Mouse (Mus musculus) heart, embryonic 10.5 days (tissue): ENCODE data around the gene Clip1. TPM values are rescaled to one million over a fixed set of nuclear protein-coding genes. Genes with fewer than 3 reads are reported as not detected.

ENCODE experiments used
- DNase-seq: peaks from one replicate; pipeline ENCODE4 v3.0.0-alpha.2; 2017; ENCODE audit warnings: low spot score
- H3K27ac ChIP-seq: fragments of 300-500 bp; sonication (generic); 2 replicates; pipeline ENCODE4 v1.5.1; 2016; ENCODE audit warnings: mild to moderate bottlenecking
- H3K27me3 ChIP-seq: fragments of 300-500 bp; sonication (generic); 2 replicates; pipeline ENCODE4 v1.6.1; 2016; ENCODE audit warnings: mild to moderate bottlenecking; ENCODE audit not compliant: poor library complexity, insufficient read depth, severe bottlenecking
- H3K36me3 ChIP-seq: fragments of 300-500 bp; sonication (generic); 2 replicates; pipeline ENCODE4 v1.6.1; 2016; ENCODE audit warnings: mild to moderate bottlenecking, moderate library complexity
- H3K4me1 ChIP-seq: fragments of 300-500 bp; sonication (generic); 2 replicates; pipeline ENCODE4 v1.6.1; 2016; ENCODE audit warnings: mild to moderate bottlenecking
- H3K4me3 ChIP-seq: fragments of 300-500 bp; sonication (generic); 2 replicates; pipeline ENCODE4 v1.5.1; 2016; ENCODE audit warnings: mild to moderate bottlenecking, moderate library complexity
- H3K9me3 ChIP-seq: fragments of 300-500 bp; sonication (generic); 2 replicates; pipeline ENCODE4 v1.6.1; 2016; ENCODE audit warnings: mild to moderate bottlenecking, moderate library complexity
- WGBS: fragments of 180-500 bp; shearing (Covaris S2); methylation state at CpG from one replicate; pipeline ENCODE4 v1.1.7; 2016; 5-methylcytosine and 5-hydroxymethylcytosine counted together
- polyA plus RNA-seq: library from polyadenylated mRNA; unstranded; fragments of >200 nt; fragmentation: Nextera tagmentation; extraction: Ambion mirVana; gene quantifications from 2 replicates; pipeline ENCODE4 v1.2.1, GENCODE M21; 2016

Gene Clip1
- polyA plus RNA-seq, 1 experiment from 2014 or later = 49.1 TPM

DNA sequence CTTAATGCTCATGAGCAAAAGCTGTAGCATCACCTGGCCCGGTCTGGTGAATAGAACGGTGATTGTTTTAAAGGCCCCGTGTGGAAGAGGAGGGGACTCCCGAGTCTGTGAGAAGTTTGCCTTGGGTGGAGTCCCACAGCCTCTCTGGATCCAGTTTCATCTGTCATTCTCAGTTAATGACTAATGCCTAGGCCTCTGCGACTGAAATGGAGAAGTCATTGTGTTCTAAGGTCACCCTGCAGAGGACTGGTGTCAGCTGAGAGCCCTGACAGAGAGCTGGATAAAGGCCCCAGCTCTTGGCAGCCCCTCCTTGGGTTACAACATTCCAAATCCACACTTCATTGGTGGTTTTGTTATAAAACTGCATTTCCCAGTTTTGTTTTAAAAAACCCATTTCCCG lies 10.1 kb upstream of the Clip1 start:
- Histone ChIP-seq H3K27ac (peak overlapping the region; percentile 62; the same call in 1 of the 2 replicates), H3K4me3 (no peak overlapping the region), H3K36me3 (peaks cover 23% of the 10 kb centered on the region), H3K9me3 (no peaks in the 10 kb centered on the region), H3K27me3 (no peaks in the 10 kb centered on the region), H3K4me1 (no peaks in the 10 kb centered on the region)
- DNase-seq = no peak
- WGBS = 62% methylated on average over 6 of the region's 6 CpGs

GRCm38 (mm10) chr5:123683377-123684220 lies 819 bp downstream of the Clip1 start:
- Histone ChIP-seq H3K27ac (peak overlapping the region; percentile 99), H3K36me3 (no peaks in the 10 kb centered on the region), H3K4me1 (peaks cover 34% of the 10 kb centered on the region), H3K4me3 (peak overlapping the region; percentile 99), H3K9me3 (no peaks in the 10 kb centered on the region), H3K27me3 (no peaks in the 10 kb centered on the region)
- DNase-seq = peak; percentile 86
- WGBS = under 1% methylated on average over 89 of the region's 92 CpGs

DNA sequence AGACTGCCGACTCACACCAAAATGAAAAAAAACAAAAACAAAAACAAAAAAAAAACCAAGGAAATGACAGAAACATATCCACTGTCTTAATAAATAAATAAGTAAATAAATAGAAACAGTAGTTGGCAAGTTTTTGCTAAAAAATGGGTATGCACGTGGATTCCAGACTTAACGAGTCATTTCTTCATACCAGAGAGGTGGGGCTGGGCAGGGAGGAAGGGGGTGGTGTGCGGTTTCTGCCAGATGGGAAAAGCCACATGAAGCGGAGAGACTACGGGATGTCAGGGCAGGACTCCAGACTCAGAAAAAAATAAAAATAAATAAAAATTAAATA lies 1.4 kb downstream of the Clip1 start:
- H3K27ac ChIP-seq = peak overlapping the region; percentile 99
- no peaks in the 10 kb centered on the region for H3K36me3 ChIP-seq
- peaks cover 34% of the 10 kb centered on the region for H3K4me1 ChIP-seq
- H3K4me3 ChIP-seq = peak overlapping the region; percentile 99
- 6% methylated on average over 6 of the region's 6 CpGs for WGBS
- no peaks in the 10 kb centered on the region for H3K27me3 ChIP-seq
- H3K9me3 ChIP-seq = no peaks in the 10 kb centered on the region
- no peak for DNase-seq

DNA sequence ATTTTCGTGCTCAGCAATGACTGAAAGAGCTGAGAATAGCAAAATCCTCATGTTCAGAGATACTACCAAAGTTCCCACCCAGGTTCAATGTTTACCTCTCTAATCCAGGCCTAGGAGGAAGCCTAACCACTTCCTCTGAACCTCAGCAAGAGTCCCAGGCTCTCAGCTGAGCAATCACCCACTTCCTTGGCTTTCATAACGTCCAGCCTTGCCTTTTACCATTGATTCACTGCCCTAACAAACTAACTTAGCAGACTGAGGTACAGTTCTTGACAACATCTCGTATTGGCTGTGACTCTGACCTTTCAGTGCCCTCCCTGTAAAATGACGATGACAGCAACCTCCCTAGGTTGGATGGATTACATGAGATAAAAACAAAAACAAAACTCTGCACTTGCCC lies 2.0 kb downstream of the Clip1 start:
- Histone ChIP-seq H3K27ac (peak overlapping the region; percentile 6; the same call in 1 of the 2 replicates), H3K4me3 (peak overlapping the region; percentile 99), H3K4me1 (peaks cover 34% of the 10 kb centered on the region), H3K9me3 (no peaks in the 10 kb centered on the region), H3K36me3 (peaks cover 2% of the 10 kb centered on the region; the same call in 1 of the 2 replicates), H3K27me3 (no peaks in the 10 kb centered on the region)
- no peak for DNase-seq
- WGBS = 32% methylated on average over 4 of the region's 4 CpGs

- Histone ChIP-seq H3K27me3 (no peaks in the 10 kb centered on the region), H3K4me1 (peaks cover 38% of the 10 kb centered on the region), H3K4me3 (no peak overlapping the region), H3K9me3 (no peaks in the 10 kb centered on the region), H3K36me3 (peaks cover 4% of the 10 kb centered on the region; the same call in 1 of the 2 replicates), H3K27ac (no peak overlapping the region)
- WGBS = 62% methylated on average over 5 of the region's 5 CpGs
- DNase-seq = no peak
These were observed 4.7 kb downstream of the Clip1 start for GRCm38 (mm10) chr5:123679546-123680263.

DNA sequence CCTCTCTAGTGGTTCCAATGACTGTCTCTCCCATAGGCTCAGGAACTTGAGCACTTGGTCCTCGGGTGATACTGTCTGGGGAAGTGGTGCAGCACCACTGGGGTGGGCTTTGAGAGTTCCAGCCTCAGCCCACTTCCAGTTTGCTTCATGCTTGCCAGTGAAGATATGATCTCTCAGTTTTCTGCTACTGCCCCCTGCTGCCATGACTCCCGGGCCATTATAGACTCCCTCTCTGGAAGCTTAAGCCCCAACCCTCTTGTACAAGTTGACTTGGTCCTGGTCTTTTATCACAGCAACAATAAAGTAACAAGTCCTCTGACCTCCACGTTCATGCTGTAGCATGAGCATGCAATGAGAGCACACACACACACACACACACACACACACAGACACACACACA lies 5.3 kb downstream of the Clip1 start:
- Histone ChIP-seq H3K27me3 (no peaks in the 10 kb centered on the region), H3K9me3 (no peaks in the 10 kb centered on the region), H3K27ac (no peak overlapping the region), H3K36me3 (peaks cover 4% of the 10 kb centered on the region; the same call in 1 of the 2 replicates), H3K4me3 (no peak overlapping the region), H3K4me1 (peaks cover 40% of the 10 kb centered on the region)
- 72% methylated on average over 3 of the region's 3 CpGs for WGBS
- DNase-seq = no peak

DNA sequence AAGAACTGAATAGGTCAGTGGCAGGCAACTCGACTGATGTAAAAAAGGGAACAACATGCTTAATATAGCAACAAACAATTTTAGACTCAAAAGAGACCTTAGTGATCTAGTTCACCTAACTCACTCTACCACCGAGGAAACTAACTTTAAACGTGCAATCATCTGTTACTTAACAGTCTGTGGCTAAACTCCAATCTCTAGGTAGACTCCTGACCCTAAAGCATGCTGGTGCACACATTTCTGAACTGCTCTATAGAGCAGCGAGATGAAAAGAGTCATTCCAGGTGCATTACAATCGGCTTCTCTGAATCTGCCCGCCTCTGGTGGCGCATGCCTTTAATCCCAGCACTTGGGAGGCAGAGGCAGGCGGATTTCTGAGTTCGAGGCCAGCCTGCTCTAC lies 8.7 kb downstream of the Clip1 start:
- DNase-seq = no peak
- no peaks in the 10 kb centered on the region for H3K27me3 ChIP-seq
- no peak overlapping the region for H3K4me3 ChIP-seq
- peaks cover 44% of the 10 kb centered on the region for H3K4me1 ChIP-seq
- no peaks in the 10 kb centered on the region for H3K9me3 ChIP-seq
- H3K27ac ChIP-seq = no peak overlapping the region
- 78% methylated on average over 9 of the region's 9 CpGs for WGBS
- H3K36me3 ChIP-seq = peaks cover 4% of the 10 kb centered on the region; the same call in 1 of the 2 replicates

DNA sequence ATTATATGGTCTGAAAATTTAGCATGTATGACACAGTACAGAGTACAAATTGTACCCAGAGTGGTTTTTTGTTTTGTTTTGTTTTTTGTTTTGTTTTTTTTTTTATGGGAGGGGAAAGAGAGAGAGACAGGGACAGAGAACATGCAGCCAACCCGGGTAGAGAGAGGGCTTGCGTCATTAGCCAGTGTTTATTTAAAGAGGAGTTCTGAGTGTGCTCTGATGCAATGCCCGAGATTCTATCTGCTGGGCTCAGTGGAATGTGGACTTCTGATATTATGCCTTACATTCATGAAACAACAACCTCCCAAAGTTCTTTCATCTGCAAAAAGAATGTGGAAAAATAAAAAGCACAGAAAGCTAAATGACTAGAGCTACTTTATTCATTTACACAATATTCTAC lies 9.2 kb downstream of the Clip1 start:
- no peak for DNase-seq
- no peaks in the 10 kb centered on the region for H3K9me3 ChIP-seq
- 6% methylated on average over 3 of the region's 3 CpGs for WGBS
- H3K27me3 ChIP-seq = no peaks in the 10 kb centered on the region
- H3K4me1 ChIP-seq = peaks cover 47% of the 10 kb centered on the region
- no peak overlapping the region for H3K27ac ChIP-seq
- H3K36me3 ChIP-seq = peaks cover 4% of the 10 kb centered on the region; the same call in 1 of the 2 replicates
- no peak overlapping the region for H3K4me3 ChIP-seq

DNA sequence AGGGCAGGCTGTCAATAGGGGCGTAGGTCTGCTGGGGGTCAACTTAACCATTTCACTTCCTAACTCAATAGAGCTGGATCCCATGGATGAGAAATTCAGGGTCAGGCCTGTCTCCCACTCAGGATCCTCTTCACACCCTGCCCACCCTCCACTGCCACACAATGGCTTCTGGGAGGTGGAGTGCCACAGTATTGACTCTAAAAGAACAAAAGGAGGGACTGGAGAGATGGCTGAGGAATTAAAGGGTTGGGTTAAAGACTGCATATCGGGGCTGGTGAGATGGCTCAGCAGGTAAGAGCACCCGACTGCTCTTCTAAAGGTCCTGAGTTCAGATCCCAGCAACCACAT lies 13.0 kb downstream of the Clip1 start:
- Histone ChIP-seq H3K9me3 (no peaks in the 10 kb centered on the region), H3K4me3 (no peak overlapping the region), H3K4me1 (peaks cover 66% of the 10 kb centered on the region), H3K27me3 (no peaks in the 10 kb centered on the region), H3K36me3 (no peaks in the 10 kb centered on the region), H3K27ac (peak overlapping the region; percentile 64)
- no peak for DNase-seq
- 59% methylated on average over 3 of the region's 3 CpGs for WGBS

- WGBS = 28% methylated on average over 14 of the region's 14 CpGs
- 0 out of 2 replicates have a peak overlapping the region, but pooled peaks have one; percentile 27 for H3K4me3 ChIP-seq
- peaks cover 71% of the 10 kb centered on the region for H3K4me1 ChIP-seq
- peak overlapping the region; percentile 64 for H3K27ac ChIP-seq
- H3K9me3 ChIP-seq = no peaks in the 10 kb centered on the region
- no peak for DNase-seq
- no peaks in the 10 kb centered on the region for H3K27me3 ChIP-seq
- no peaks in the 10 kb centered on the region for H3K36me3 ChIP-seq
These were observed 13.5 kb downstream of the Clip1 start for GRCm38 (mm10) chr5:123670800-123671472.

- Histone ChIP-seq H3K27me3 (no peaks in the 10 kb centered on the region), H3K9me3 (no peaks in the 10 kb centered on the region), H3K36me3 (no peaks in the 10 kb centered on the region), H3K27ac (peak overlapping the region; percentile 64), H3K4me3 (0 out of 2 replicates have a peak overlapping the region, but pooled peaks have one; percentile 27), H3K4me1 (peaks cover 66% of the 10 kb centered on the region)
- no peak for DNase-seq
- WGBS = 68% methylated on average over 9 of the region's 9 CpGs
These were observed 14.2 kb downstream of the Clip1 start for GRCm38 (mm10) chr5:123669991-123670799.

- DNase-seq = no peak
- 56% methylated on average over 12 of the region's 12 CpGs for WGBS
- Histone ChIP-seq H3K9me3 (no peaks in the 10 kb centered on the region), H3K27me3 (no peaks in the 10 kb centered on the region), H3K4me3 (no peak overlapping the region), H3K27ac (peak overlapping the region; percentile 7; the same call in 1 of the 2 replicates), H3K36me3 (no peaks in the 10 kb centered on the region), H3K4me1 (peaks cover 59% of the 10 kb centered on the region)
These were observed 16.5 kb downstream of the Clip1 start for GRCm38 (mm10) chr5:123667915-123668314.
